Mouse (Mus musculus) R1 (cell line): ENCODE measurements around the gene Cyth1.

Experiments
- DNase-seq: peaks from one replicate; pipeline ENCODE4 v3.0.0-alpha.2; 2018; ENCODE audit warnings: low read depth, low spot score

Gene Cyth1

GRCm38 (mm10) chr11:118254159-118254951 lies 6.0 kb upstream of the Cyth1 start:
- peak; percentile 44 for DNase-seq

DNA sequence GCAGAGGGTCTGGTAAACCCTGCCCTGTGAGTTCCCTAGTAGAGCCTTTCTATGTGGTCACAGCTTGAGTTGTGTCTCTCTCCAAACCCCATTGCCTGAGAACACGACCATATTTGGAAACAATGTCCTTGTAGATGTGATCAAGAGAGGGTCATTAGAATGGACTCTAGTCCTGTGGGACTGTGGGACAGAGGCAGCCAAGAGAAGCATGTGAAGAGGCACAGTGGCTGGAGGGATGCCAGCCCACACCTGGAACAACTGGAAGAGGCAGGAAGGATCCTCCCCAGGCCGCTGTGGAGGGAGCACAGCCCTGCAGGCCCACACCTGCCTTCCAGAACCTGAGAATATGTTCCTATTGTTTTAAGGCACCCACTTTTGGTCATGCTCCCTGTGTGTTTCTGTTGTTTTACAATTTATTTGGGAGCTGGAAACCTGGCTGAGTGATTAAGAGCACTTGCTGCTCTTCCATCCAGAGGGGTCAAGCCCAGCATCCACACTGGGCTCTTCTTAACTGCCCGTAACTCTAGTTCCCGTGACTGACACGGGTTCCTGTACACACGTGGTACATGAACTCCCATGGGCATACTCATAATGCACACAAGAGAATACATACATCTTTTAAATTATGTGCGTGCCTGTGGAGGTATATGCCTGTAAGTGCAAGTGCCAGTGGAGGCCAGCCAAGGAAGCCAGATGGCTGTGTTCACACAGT lies 5.2 kb upstream of the Cyth1 start:
- no peak for DNase-seq

DNA sequence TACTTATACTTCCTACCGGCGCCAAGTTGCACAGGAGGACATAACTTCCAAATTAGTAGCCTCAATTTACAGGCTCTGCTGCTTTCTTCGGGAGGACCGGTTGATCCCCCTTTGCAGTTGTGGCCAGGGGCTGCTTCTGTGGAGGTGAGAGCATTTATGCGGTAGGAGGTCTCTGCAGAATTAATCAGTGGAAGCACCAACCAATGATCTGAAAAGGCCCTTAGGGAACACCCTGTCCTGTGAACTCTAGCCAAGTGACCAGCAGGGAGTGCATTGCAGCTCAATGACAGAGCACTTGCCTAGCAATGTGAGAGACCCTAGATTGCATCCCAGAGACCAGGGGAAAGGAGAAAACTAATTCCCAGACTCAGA lies 606 bp upstream of the Cyth1 start:
- no peak for DNase-seq

- peak; percentile 40 for DNase-seq
Observed at GRCm38 (mm10) chr11:118247359-118248095, 865 bp downstream of the Cyth1 start.

DNA sequence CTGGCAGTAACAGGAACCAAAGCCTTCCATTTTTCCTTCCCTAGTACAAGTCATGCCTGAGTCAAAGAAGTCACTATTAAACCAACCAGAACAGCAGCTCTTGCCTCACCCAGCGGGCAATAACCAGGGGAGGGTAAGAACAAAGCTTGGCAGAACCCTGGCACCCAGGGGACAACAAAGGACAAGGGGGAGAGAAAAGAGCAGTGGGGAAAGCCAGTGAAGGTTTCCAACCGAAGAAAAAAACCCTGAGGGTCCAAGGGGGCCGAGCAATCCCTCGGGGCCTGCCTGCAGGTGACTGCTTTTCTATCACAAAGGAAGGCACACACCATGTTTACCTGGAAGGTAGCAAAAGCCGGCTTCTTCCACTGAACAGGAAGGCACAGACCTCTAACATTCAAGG lies 1.7 kb downstream of the Cyth1 start:
- DNase-seq, result no peak

- DNase-seq, result no peak
Observed at GRCm38 (mm10) chr11:118245130-118245529, 3.3 kb downstream of the Cyth1 start.

DNA sequence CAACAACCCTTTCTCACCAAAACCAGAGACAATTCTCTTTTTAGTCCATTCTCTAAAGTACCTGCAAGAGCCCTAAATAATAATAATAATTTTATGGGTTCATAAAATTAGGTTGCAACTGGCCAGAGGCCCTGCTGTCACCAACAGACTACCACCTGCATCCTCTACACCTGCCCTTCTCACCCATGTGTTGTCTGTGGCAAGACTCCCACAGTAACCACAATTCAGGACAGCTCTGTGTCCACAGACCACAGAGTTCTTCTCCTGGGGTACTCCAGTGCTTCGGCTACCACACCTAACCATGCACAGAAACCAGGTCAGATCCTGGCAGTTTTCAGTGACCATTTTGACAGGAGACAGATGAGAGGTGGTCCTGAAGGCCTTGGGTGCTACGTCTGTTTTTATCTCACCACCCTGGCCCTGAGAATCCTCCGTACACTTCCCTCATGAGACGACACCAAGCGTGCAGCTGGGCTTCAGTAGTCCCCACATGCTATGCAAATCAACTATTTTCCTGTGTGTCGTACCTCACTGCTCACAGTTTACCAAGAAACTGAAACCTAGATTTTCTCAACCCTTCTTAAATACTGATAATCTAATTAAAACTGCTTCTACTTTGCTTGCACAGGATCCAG lies 4.6 kb downstream of the Cyth1 start:
- DNase-seq, result no peak

DNA sequence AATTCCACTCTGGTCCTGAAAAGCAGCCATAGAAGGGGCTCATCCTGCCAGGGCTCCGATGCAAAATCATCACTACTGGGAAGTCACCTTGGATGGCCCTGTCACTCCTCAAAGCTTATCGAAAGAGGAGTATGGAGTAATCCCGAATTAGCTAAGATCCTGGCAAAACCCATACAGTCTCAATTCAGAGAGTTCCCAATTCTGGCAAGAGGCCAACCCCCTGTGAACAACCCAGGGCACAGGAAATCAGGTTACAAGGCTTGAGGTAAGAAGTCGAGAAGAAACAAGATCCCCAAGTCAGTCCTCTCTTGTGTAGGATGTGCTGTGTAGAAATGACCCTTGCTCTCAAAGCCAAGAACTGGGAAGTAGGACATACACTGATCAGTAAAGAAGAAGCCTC lies 5.9 kb downstream of the Cyth1 start:
- no peak for DNase-seq

- DNase-seq, result no peak
Observed at GRCm38 (mm10) chr11:118240388-118240787, 8.0 kb downstream of the Cyth1 start.

DNA sequence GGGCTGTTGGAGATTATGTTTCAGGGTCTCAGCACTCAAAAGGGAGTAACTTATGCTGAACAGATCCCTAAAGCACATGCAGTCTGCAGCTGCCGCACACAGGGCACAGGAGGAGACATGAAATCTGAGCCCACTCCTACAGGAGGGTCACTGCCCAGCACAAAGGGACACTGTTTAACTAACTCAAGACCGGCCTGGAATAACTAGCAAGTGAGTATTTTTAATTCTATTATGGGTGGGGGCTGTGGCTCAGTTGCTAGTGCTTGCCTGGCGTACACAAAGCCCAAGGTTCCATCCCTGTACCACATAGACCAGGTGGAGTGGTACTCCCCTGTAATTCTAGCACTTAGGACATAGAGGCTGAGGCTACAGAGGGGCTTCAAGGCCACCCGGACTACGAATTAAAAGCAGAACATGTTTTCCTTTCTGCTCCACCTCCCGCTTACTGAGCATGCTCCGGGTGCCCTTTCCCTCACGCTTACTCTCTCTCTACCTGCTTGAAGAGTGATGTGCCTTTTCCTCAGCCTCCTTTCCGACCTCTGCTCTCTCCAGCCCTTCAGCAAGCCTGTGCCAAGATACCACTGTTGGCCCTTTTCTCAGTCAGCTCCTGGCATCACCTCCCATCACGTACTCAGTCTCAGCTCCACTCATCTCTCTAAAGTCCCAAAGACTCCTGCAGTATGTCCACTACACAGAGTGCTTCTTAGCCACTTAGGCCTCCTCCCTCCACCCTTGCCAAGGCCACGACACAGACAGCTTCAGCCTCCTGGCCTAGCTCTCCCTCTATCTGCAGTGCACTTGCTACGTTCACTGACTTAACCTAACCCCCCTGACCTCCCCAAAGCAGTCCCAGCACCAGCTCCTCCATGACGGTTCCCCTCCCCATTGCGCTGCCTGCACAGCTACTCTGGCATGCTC lies 8.9 kb downstream of the Cyth1 start:
- DNase-seq, result no peak

DNA sequence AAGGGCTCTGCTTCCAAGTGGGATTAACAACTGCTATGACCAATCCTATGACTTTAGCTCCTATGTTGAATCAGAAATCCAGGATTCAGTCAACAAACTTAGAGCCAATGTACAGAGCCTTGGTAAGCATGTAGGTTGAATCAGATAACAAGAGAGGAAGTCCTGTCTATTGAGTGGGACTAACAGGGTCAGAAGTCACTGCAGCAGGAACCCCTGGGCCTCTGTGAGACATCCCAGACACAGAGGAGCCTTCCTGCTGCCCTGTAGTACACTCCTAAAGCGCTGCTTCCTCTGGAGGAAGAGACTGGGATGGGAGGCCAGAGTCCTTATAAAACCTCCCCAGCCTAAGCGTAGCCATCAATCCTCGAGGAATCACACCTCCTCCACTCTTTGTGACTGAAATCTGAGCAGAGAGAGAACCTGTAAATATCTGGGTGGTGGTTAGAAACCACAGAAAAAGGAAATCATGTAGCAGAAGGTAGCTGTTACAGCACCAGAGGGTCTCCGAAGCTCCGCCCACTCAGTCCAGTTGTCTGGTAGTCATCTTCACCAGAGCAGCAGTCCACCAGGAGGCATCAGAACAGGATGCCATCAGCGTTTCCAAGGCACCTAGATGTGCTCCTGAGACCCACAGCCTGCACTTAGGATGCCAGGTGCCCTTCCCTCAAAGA lies 11.7 kb downstream of the Cyth1 start:
- DNase-seq, result no peak

- DNase-seq, result no peak
Observed at GRCm38 (mm10) chr11:118234929-118235328, 13.5 kb downstream of the Cyth1 start.

DNA sequence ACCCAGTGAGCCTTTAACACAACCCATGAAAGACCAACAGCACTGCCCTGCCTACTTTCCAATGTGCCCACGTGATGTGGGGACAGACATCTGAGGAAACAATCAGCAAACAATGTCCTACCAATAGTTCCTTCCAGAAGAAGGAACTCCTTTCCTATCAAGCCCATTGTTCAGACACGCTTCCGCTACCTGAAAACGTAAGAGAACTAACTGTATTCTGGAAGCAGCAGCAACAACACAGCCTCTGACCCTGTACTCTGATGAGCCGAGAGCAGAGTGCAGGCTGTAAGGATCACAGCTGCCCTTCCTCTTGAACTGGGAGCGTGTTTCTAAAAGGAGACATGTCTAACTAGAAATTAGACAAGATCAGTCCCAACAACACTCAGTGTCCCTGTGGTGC lies 13.9 kb downstream of the Cyth1 start:
- no peak for DNase-seq

GRCm38 (mm10) chr11:118233924-118234323 lies 14.5 kb downstream of the Cyth1 start:
- DNase-seq, result no peak

- DNase-seq, result no peak
Observed at GRCm38 (mm10) chr11:118232314-118232831, 16.0 kb downstream of the Cyth1 start.

GRCm38 (mm10) chr11:118229941-118230340 lies 18.5 kb downstream of the Cyth1 start:
- DNase-seq, result no peak

DNA sequence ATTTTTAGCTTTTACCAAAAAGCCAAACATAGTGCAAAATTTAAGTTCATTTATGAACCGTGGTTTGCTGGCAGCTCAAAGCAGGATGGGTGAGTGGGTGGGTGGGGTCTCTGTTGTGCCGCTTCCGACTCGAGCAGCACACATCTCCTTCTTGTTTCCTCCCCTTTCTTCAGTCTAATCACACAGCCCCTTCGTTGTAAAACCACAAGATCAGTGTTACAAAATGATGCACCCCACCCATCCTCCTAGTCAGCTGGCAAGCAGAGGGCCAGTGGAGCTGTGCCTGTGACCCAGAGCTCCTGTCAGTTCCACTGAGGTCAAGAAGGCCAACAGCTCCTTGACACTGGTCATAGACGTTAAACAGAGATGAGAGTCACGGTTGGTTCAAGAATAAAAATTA lies 20.7 kb downstream of the Cyth1 start:
- no peak for DNase-seq

GRCm38 (mm10) chr11:118226850-118227249 lies 21.5 kb downstream of the Cyth1 start:
- DNase-seq, result no peak

DNA sequence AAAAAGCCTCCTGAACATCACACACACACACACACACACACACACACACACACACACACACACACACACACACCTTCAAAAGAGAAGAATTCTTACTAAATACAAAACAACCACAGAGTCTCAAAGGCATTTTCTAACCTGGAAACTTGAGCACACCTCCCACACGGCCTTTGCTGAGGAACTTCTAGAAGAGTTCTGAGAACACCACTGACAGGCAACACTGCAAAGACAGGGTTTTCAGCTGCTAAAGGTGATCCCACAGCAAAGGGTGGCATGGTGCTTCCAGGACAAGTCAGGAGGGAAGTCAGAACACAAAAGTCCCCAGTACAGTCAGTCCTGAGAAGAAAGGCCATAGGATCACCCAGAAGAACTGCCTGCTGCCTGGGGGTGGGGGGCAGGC lies 22.5 kb downstream of the Cyth1 start:
- no peak for DNase-seq
